Mouse (Mus musculus): ENCODE results near the gene Atcay.
"Not testable (repeated sequence)": the region's sequence is repeated elsewhere in the genome, so short reads cannot be mapped to it uniquely, and the experiment has no call there.

The Atcay gene

GRCm38 (mm10) chr10:81179451-81180342, 50.9 kb downstream of the Atcay start:
- peak; percentile 35 for DNase-seq (ENCODE audit: low read depth)

DNA sequence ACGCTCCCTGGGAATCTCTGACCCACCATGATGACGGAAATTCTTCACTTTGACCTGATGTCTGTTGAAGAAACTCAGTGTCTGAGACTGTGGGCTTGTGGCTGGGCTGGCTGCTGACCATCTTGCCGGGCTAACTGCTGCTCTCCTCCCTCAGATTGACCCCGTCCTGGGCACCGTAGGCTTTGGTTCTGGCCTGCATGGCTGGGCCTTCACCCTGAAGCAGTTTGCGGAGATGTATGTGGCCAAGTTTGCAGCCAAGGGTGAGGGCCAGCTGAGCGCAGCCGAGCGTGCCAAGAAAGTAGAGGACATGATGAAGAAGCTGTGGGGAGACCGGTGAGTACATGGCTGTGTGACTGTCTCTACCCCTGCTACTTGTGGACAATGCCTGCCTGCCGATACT, 51.7 kb downstream of the Atcay start:
- no peak for DNase-seq (ENCODE audit: low read depth)

DNA sequence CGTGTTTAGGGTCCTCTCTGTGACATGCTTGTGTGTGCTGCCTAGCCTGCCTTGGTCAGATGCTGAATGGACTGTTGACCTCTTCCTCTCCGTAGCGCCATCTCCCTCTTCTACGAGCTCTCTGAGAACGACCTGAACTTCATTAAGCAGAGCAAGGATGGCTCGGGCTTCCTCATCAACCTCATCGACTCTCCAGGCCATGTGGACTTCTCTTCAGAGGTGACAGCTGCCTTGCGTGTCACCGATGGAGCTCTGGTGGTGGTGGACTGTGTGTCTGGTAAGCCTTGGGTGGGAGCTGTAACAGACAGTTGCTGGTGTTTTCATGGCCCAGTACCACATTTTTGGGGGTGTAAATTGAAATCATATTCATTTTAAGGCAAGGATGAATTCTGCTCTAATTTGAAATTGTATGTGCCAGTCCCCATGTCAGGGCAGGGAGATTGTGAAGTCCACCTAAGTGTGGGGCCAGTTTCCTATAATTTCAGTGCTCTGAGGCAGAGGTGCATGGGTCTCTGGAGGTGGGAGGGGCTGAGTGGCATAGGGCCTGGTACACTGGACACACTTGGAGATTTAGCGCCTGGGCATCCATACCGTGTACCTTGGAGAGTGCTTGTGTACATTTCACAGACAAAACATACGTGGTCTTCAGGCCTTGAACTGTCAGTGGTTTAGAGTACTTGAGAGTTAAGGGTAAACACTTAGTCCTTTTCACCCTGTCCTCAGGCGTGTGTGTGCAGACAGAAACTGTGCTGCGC, 52.5 kb downstream of the Atcay start:
- no peak for DNase-seq (ENCODE audit: low read depth)

DNA sequence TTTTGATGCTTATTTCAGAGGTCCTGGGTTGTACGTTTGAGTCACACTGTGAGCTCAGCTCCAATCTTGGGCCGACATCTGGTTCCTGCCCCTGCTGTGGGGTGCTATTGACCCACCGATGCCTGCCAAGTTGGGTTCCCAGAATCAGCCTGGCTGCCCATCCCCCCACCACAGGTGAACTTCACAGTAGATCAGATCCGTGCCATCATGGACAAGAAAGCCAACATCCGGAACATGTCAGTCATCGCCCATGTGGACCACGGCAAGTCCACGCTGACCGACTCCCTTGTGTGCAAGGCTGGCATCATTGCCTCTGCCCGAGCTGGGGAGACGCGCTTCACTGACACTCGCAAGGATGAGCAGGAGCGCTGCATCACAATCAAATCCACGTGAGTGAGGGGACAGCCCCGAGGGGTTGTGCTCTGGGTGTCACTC, 53.1 kb downstream of the Atcay start:
- DNase-seq (ENCODE audit: low read depth), result peak; percentile 65

- DNase-seq (ENCODE audit: low read depth), result peak; percentile 99
Observed at GRCm38 (mm10) chr10:81176466-81177271, 54.0 kb downstream of the Atcay start, which contains the start of gene Eef2. TSS of gene Eef2 (plus strand) at chr10:81176631.

DNA sequence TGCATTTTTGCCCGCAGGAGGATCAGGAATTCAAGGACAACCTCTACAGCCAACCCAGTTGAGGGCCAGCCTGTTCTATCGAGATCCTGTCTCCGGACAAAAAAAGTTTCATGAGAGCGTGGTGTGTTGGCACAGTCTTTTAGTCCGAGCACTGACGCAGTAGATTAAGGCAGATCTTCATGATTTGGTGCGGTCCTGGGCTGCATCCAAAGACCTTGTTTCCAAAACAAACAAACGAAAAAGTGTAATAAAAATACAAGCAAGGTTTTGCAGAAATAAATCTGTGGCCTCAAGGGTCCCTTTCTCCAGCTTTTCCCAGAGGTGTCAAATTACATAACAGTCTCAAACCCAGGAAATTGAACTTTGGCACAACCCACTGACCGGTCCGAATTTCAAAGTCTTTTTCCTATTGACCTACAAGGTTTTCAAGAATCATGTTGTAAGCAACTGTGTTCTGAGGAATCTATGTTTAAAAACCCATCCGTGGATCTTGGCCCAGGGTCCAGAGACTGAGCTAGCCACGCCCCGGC, 54.6 kb downstream of the Atcay start:
- peak; percentile 58 for DNase-seq (ENCODE audit: low read depth)

DNA sequence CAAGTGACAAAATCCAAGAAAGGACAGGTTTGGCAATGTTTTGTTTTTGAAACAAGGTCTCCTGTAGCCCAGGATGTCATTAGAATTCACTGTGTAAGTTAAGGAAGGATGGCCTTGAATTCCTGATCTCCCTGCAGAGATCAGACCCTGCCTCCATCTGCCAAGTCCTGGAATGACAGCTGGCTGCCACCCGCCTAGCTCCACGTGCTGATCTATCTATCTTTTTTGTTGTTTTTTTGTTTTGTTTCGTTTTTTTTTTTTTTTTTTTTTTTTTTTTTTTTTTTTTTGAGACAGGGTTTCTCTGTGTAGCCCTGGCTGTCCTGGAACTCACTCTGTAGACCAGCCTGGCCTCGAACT, 55.3 kb downstream of the Atcay start:
- not testable (repeated sequence) for DNase-seq (ENCODE audit: low read depth)

DNA sequence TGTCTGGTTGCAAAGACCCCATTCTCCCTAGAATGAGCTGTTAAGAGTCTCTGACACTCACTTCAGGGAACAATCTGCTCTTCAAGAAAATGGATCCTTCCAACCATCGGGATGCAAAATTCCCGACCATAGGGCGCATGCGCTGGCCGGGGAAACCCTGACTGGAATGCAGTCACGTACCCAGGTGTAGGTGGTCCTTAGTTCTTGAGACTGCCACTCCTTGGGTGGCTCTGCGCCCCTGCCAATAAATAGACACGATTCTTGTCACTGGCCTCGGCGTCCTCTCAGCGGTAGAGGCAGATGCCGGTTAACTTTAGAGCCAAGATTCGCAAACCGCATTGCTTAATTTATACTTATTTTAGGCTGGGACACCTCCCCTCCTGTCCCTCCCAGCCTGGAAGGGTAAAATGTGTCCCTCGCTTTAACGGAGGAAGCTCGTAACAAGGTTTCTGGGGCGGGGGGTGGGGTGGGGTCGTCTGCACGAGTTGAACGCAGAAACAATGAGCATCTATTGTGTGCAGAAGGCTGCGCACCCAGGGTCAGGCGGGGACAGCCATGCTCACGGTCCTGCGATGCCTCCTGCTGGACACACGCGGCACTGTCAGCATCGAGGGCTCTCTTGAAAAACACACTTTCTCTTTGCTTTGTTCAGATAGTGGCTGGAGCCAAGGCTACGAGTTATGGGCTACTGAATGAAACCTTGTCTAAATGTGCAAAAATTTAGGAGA, 55.9 kb downstream of the Atcay start:
- peak; percentile 93 for DNase-seq (ENCODE audit: low read depth)

- DNase-seq (ENCODE audit: low read depth), result peak; percentile 93
Observed at GRCm38 (mm10) chr10:81173132-81173531, 57.5 kb downstream of the Atcay start.

DNA sequence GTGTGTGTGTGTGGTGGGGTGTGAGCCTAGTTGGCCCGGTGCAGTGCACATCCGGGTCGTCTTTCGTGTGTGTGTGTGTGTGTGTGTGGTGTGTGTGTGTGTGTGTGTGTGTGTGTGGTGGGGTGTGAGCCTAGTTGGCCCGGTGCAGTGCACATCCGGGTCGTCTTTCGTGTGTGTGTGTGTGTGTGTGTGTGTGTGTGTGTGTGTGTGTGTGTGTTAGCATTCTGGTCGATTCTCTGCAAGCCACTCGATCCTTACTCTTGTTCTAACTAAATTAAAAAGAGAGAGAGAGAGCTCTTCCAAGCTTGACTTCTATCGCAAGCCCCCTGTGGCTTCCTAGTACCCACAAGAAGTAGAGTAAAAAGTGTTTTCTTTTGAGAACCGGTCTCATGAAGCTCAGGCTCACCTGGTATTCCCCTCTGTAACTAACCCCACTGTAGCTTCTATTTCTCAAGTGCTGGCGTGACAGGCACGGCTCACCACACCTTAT, 61.2 kb downstream of the Atcay start:
- peak; percentile 86 for DNase-seq (ENCODE audit: low read depth)

- DNase-seq (ENCODE audit: low read depth), result peak; percentile 95
Observed at GRCm38 (mm10) chr10:81168521-81169244, 62.0 kb downstream of the Atcay start.

- DNase-seq (ENCODE audit: low read depth), result no peak
Observed at GRCm38 (mm10) chr10:81168087-81168431, 62.6 kb downstream of the Atcay start.

GRCm38 (mm10) chr10:81167200-81168086, 63.2 kb downstream of the Atcay start, which contains the start of gene Pias4:
TSS of gene Pias4 (minus strand) at chr10:81167923.
- peak; percentile 100 for DNase-seq (ENCODE audit: low read depth)

GRCm38 (mm10) chr10:81165118-81165517, 65.5 kb downstream of the Atcay start:
- no peak for DNase-seq (ENCODE audit: low read depth)

GRCm38 (mm10) chr10:81162318-81162652, 68.3 kb downstream of the Atcay start:
- peak; percentile 43 for DNase-seq (ENCODE audit: low read depth)

DNA sequence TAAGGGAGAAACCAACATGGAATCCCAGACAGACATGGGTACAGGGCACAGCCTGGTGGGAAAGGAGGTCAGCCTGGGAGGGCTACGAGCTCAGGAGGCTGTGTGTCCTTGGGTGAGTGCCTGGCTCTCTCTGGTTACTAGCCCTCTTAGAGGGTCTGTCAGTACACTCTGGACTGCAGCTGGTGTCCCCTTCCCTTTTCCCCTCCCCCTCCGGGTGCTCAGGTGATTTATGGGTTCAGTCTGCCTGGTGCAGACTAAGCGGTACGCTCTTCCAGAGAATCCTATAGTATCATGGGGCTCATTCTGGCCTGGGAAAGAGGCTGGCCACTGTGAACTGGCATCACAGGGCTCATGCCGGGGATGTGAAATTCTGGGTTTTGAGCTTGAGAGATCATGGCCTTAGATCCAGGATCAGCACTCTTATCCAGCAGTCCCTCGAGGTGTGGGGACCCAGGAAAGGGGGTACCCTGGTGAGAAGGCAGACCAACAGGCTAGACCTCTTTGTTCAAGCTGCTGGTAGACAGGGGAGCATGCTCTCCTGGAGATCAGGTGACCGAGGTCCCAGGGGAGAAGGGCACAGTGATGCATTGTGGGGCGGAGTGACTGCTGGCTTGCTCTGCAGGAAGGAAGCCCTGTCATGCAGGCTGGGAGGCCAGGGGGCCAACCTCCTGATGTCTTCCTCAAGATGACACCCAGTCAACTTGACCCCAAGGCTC, 68.9 kb downstream of the Atcay start:
- DNase-seq (ENCODE audit: low read depth), result no peak

DNA sequence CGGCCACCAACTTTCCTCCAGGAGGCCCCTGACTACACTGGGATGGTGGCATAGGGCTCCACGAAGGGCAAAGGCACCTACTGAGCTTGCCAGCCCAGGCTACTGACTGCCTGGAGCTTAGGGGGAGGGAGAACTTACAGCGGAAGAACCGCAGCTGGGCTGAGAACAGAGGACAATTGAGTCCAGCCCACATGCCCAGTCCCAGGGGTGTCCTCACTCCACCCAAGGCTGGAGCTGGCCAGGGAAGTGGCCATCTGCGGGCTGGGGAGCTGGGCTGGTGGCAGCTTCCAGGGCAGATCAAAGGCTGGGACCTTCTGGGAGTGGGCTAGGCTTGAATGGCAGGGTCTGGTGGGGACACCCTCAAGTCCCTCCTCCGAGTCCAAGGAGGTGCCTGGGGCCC, 75.9 kb downstream of the Atcay start:
- DNase-seq (ENCODE audit: low read depth), result no peak
